Mouse (Mus musculus) embryonic facial prominence, embryonic 10.5 days (tissue): ENCODE results near the gene Lyst. TPM values are rescaled to one million over a fixed set of nuclear protein-coding genes. Genes with fewer than 3 reads are reported as not detected.

ENCODE experiments used
- DNase-seq: peaks from one replicate; pipeline ENCODE4 v3.0.0-alpha.2; 2017; ENCODE audit warnings: low spot score
- H3K27ac ChIP-seq: fragments of 300-500 bp; sonication (generic); replicated peaks from 2 replicates; pipeline ENCODE4 v1.5.1; 2016; ENCODE audit warnings: mild to moderate bottlenecking
- H3K27me3 ChIP-seq: fragments of 300-500 bp; sonication (generic); replicated peaks from 2 replicates; pipeline ENCODE4 v1.6.1; 2016; ENCODE audit warnings: low read depth, mild to moderate bottlenecking; ENCODE audit not compliant: poor library complexity, severe bottlenecking
- H3K36me3 ChIP-seq: fragments of 300-500 bp; sonication (generic); replicated peaks from 2 replicates; pipeline ENCODE4 v1.6.1; 2016; ENCODE audit warnings: mild to moderate bottlenecking, moderate library complexity
- H3K4me1 ChIP-seq: fragments of 300-500 bp; sonication (generic); 2 replicates; pipeline ENCODE4 v1.6.1; 2016
- H3K4me3 ChIP-seq: fragments of 300-500 bp; sonication (generic); 2 replicates; pipeline ENCODE4 v1.5.1; 2016; ENCODE audit warnings: mild to moderate bottlenecking, moderate library complexity
- H3K9me3 ChIP-seq: fragments of 300-500 bp; sonication (generic); 2 replicates; pipeline ENCODE4 v1.6.1; 2016; ENCODE audit warnings: mild to moderate bottlenecking
- WGBS: fragments of 180-500 bp; shearing (Covaris S2); methylation state at CpG from one replicate; pipeline ENCODE4 v1.1.7; 2016; 5-methylcytosine and 5-hydroxymethylcytosine counted together
- polyA plus RNA-seq: library from polyadenylated mRNA; unstranded; fragments of >200 nt; fragmentation: Nextera tagmentation; extraction: Ambion mirVana; gene quantifications from 2 replicates; pipeline ENCODE4 v1.2.1, GENCODE M21; 2016

Lyst gene
- polyA plus RNA-seq, 1 experiment from 2014 or later: 3.6 TPM

GRCm38 (mm10) chr13:13576469-13577205 is 13.6 kb upstream of the Lyst start:
- Histone ChIP-seq H3K4me3 (no peak overlapping the region), H3K4me1 (peaks cover 14% of the 10 kb centered on the region; the same call in 1 of the 2 replicates), H3K9me3 (no peaks in the 10 kb centered on the region), H3K36me3 (no peaks in the 10 kb centered on the region), H3K27me3 (no peaks in the 10 kb centered on the region), H3K27ac (no peak overlapping the region)
- 37% methylated on average over 8 of the region's 8 CpGs for WGBS
- DNase-seq: peak; percentile 44

GRCm38 (mm10) chr13:13581988-13582387 is 8.2 kb upstream of the Lyst start:
- H3K27ac ChIP-seq: no peak overlapping the region
- no peaks in the 10 kb centered on the region for H3K27me3 ChIP-seq
- no peak for DNase-seq
- H3K36me3 ChIP-seq: no peaks in the 10 kb centered on the region
- H3K4me1 ChIP-seq: peaks cover 1% of the 10 kb centered on the region; the same call in 1 of the 2 replicates
- H3K9me3 ChIP-seq: no peaks in the 10 kb centered on the region
- H3K4me3 ChIP-seq: no peak overlapping the region
- 85% methylated on average over 4 of the region's 4 CpGs for WGBS

GRCm38 (mm10) chr13:13583473-13583872 is 6.7 kb upstream of the Lyst start:
- H3K4me1 ChIP-seq: no peaks in the 10 kb centered on the region
- H3K4me3 ChIP-seq: no peak overlapping the region
- no peak for DNase-seq
- H3K27me3 ChIP-seq: no peaks in the 10 kb centered on the region
- H3K9me3 ChIP-seq: no peaks in the 10 kb centered on the region
- no peaks in the 10 kb centered on the region for H3K36me3 ChIP-seq
- H3K27ac ChIP-seq: no peak overlapping the region
- 79% methylated on average over 2 of the region's 2 CpGs for WGBS

- Histone ChIP-seq H3K4me1 (peaks cover 13% of the 10 kb centered on the region; the same call in 1 of the 2 replicates), H3K36me3 (no peaks in the 10 kb centered on the region), H3K27me3 (peaks cover 5% of the 10 kb centered on the region; the same call in 1 of the 2 replicates), H3K4me3 (no peak overlapping the region), H3K27ac (no peak overlapping the region), H3K9me3 (no peaks in the 10 kb centered on the region)
- no peak for DNase-seq
- WGBS: 82% methylated on average over 1 of the region's 1 CpGs
These were observed 2.5 kb upstream of the Lyst start for GRCm38 (mm10) chr13:13587653-13588184.

- Histone ChIP-seq H3K4me1 (peaks cover 13% of the 10 kb centered on the region; the same call in 1 of the 2 replicates), H3K4me3 (no peak overlapping the region), H3K9me3 (no peaks in the 10 kb centered on the region), H3K27ac (no peak overlapping the region), H3K27me3 (peaks cover 5% of the 10 kb centered on the region; the same call in 1 of the 2 replicates), H3K36me3 (no peaks in the 10 kb centered on the region)
- WGBS: 84% methylated on average over 1 of the region's 1 CpGs
- DNase-seq: no peak
These were observed 1.7 kb upstream of the Lyst start for GRCm38 (mm10) chr13:13588518-13588917.

GRCm38 (mm10) chr13:13589032-13589431 is 1.2 kb upstream of the Lyst start:
- WGBS: 91% methylated on average over 2 of the region's 2 CpGs
- no peaks in the 10 kb centered on the region for H3K36me3 ChIP-seq
- no peak for DNase-seq
- H3K4me3 ChIP-seq: no peak overlapping the region
- no peak overlapping the region for H3K27ac ChIP-seq
- peaks cover 5% of the 10 kb centered on the region; the same call in 1 of the 2 replicates for H3K27me3 ChIP-seq
- no peaks in the 10 kb centered on the region for H3K9me3 ChIP-seq
- peaks cover 13% of the 10 kb centered on the region; the same call in 1 of the 2 replicates for H3K4me1 ChIP-seq

- Histone ChIP-seq H3K27ac (no peak overlapping the region), H3K4me3 (no peak overlapping the region), H3K27me3 (peaks cover 5% of the 10 kb centered on the region; the same call in 1 of the 2 replicates), H3K9me3 (no peaks in the 10 kb centered on the region), H3K36me3 (no peaks in the 10 kb centered on the region), H3K4me1 (peaks cover 13% of the 10 kb centered on the region; the same call in 1 of the 2 replicates)
- DNase-seq: no peak
- WGBS: 47% methylated on average over 4 of the region's 4 CpGs
These were observed 1.7 kb downstream of the Lyst start for GRCm38 (mm10) chr13:13591892-13592291.

- WGBS: 90% methylated on average over 7 of the region's 7 CpGs
- H3K27me3 ChIP-seq: peaks cover 5% of the 10 kb centered on the region; the same call in 1 of the 2 replicates
- H3K9me3 ChIP-seq: no peaks in the 10 kb centered on the region
- H3K4me3 ChIP-seq: no peak overlapping the region
- H3K36me3 ChIP-seq: no peaks in the 10 kb centered on the region
- H3K4me1 ChIP-seq: peaks cover 5% of the 10 kb centered on the region; the same call in 1 of the 2 replicates
- no peak overlapping the region for H3K27ac ChIP-seq
- DNase-seq: no peak
These were observed 6.3 kb downstream of the Lyst start for GRCm38 (mm10) chr13:13596424-13597044.

GRCm38 (mm10) chr13:13597896-13598295 is 7.7 kb downstream of the Lyst start:
- 95% methylated on average over 2 of the region's 2 CpGs for WGBS
- Histone ChIP-seq H3K27ac (no peak overlapping the region), H3K27me3 (no peaks in the 10 kb centered on the region), H3K4me1 (no peaks in the 10 kb centered on the region), H3K36me3 (no peaks in the 10 kb centered on the region), H3K9me3 (no peaks in the 10 kb centered on the region), H3K4me3 (no peak overlapping the region)
- DNase-seq: no peak

GRCm38 (mm10) chr13:13601407-13601806 is 11.2 kb downstream of the Lyst start:
- no peaks in the 10 kb centered on the region for H3K36me3 ChIP-seq
- H3K27me3 ChIP-seq: no peaks in the 10 kb centered on the region
- 92% methylated on average over 2 of the region's 2 CpGs for WGBS
- H3K27ac ChIP-seq: no peak overlapping the region
- no peak for DNase-seq
- no peak overlapping the region for H3K4me3 ChIP-seq
- H3K9me3 ChIP-seq: no peaks in the 10 kb centered on the region
- H3K4me1 ChIP-seq: no peaks in the 10 kb centered on the region

GRCm38 (mm10) chr13:13606149-13606548 is 16.0 kb downstream of the Lyst start:
- no peaks in the 10 kb centered on the region for H3K4me1 ChIP-seq
- no peak overlapping the region for H3K27ac ChIP-seq
- DNase-seq: no peak
- no peaks in the 10 kb centered on the region for H3K9me3 ChIP-seq
- no peak overlapping the region for H3K4me3 ChIP-seq
- no peaks in the 10 kb centered on the region for H3K27me3 ChIP-seq
- no peaks in the 10 kb centered on the region for H3K36me3 ChIP-seq

- Histone ChIP-seq H3K9me3 (no peaks in the 10 kb centered on the region), H3K27me3 (no peaks in the 10 kb centered on the region), H3K27ac (no peak overlapping the region), H3K4me1 (no peaks in the 10 kb centered on the region), H3K36me3 (no peaks in the 10 kb centered on the region), H3K4me3 (no peak overlapping the region)
- no peak for DNase-seq
- WGBS: 61% methylated on average over 1 of the region's 1 CpGs
These were observed 18.1 kb downstream of the Lyst start for GRCm38 (mm10) chr13:13608311-13608710.

- no peak overlapping the region for H3K27ac ChIP-seq
- H3K4me1 ChIP-seq: no peaks in the 10 kb centered on the region
- H3K9me3 ChIP-seq: no peaks in the 10 kb centered on the region
- DNase-seq: no peak
- 86% methylated on average over 2 of the region's 2 CpGs for WGBS
- no peak overlapping the region for H3K4me3 ChIP-seq
- no peaks in the 10 kb centered on the region for H3K27me3 ChIP-seq
- H3K36me3 ChIP-seq: no peaks in the 10 kb centered on the region
These were observed 19.5 kb downstream of the Lyst start for GRCm38 (mm10) chr13:13609655-13610054.
